Mouse (Mus musculus): ENCODE data around the gene Banp.

- TF ChIP-seq CTCF (IDR thresholded peaks at IDR 0.05; ENCODE audit: borderline replicate concordance, control insufficient read depth, extremely low read depth, insufficient read depth, low read length, poor library complexity), result no peak
- TF ChIP-seq POLR2A (IDR thresholded peaks at IDR 0.05; ENCODE audit: control insufficient read depth, extremely low read depth, insufficient read depth, low read length, poor library complexity), result no peak
Observed at GRCm38 (mm10) chr8:121990506-121991255, 41.1 kb downstream of the Banp start.
